Mouse (Mus musculus): ENCODE measurements around the gene Hoxd8.

- TF ChIP-seq CTCF (IDR thresholded peaks at IDR 0.05; ENCODE audit: low read depth) (peak; percentile 79), EP300 (optimal IDR thresholded peaks at IDR 0.05) (no peak)
These were observed 31.7 kb upstream of the Hoxd8 start for GRCm38 (mm10) chr2:74672481-74673362.

All from stomach, postnatal 0 days (tissue).